Mouse (Mus musculus) stomach, postnatal 0 days (tissue): Measurements from ENCODE around the gene Cdc40.

Experiments used
- CTCF ChIP-seq: IDR thresholded peaks from 2 replicates; pipeline ENCODE4 v1.5.1; 2016; ENCODE audit warnings: antibody characterized with exemption, low read depth, mild to moderate bottlenecking, moderate library complexity
- EP300 ChIP-seq: optimal IDR thresholded peaks from 2 replicates; pipeline ENCODE3; 2016; ENCODE audit warnings: antibody characterized with exemption

DNA sequence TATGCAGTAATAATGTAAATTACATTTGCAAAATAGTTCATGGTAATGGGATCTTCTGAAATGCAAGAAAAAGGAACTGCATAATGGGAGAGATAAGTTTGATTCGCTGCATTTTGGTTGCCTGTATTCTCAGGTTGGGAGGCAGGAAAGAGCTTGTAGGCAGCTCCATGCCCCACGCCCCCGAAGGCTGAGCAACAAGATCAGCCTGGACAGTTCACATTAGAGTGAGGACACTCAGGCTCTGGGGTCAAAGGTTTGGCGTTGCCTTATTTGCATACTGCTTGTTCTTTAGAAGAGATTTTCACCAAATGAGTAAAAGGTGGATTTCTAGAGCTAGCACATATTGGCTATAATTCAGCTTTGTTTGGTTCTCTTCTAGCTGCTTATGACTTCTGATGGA lies 76.9 kb downstream of the Cdc40 start:
- no peak for TF ChIP-seq EP300
- no peak for TF ChIP-seq CTCF
